24 mouse cellular contexts compared by ENCODE assay signal in genomic region chr2:150624926-150625325, GRCm38 (mm10). TPM values are rescaled to one million over a fixed set of nuclear protein-coding genes. Genes with fewer than 3 reads are reported as not detected.
"Had no signal": no experiment of that assay in that cellular context is flagged by ENCODE, and none has a peak within 500 bp of the region (broad histone marks: within the 10 kb centered on the region; RNA-seq: fewer than 3 reads in every experiment).

No protein-coding gene starts in this region.

- H3K9ac ChIP-seq: limb, embryonic 12.5 days; limb, embryonic 15.5 days; liver, embryonic 14.5 days; liver, postnatal 0 days; lung, embryonic 14.5 days; midbrain, embryonic 12.5 days; midbrain, embryonic 15.5 days; neural tube, embryonic 12.5 days; neural tube, embryonic 15.5 days; stomach, embryonic 15.5 days had no signal

- ATAC-seq: liver, postnatal 0 days; lung, postnatal 0 days; midbrain, embryonic 15.5 days had no signal

- H3K36me3 ChIP-seq: limb, embryonic 12.5 days; midbrain, embryonic 15.5 days; stomach, embryonic 15.5 days had no signal

- H3K4me1 ChIP-seq: limb, embryonic 15.5 days; midbrain, embryonic 12.5 days; midbrain, embryonic 15.5 days; neural tube, embryonic 12.5 days; neural tube, embryonic 15.5 days; stomach, embryonic 15.5 days had no signal

- H3K27ac ChIP-seq: kidney, postnatal 0 days; left cerebral cortex, adult 2 months; limb, embryonic 12.5 days; limb, embryonic 15.5 days; liver, embryonic 14.5 days; macrophage; midbrain, embryonic 12.5 days; midbrain, embryonic 15.5 days; neural tube, embryonic 12.5 days; neural tube, embryonic 15.5 days; stomach, embryonic 15.5 days had no signal

- H3K9me3 ChIP-seq: limb, embryonic 12.5 days; limb, embryonic 15.5 days; midbrain, embryonic 12.5 days; midbrain, embryonic 15.5 days; neural tube, embryonic 12.5 days; neural tube, embryonic 15.5 days; stomach, embryonic 15.5 days had no signal

- H3K27me3 ChIP-seq: limb, embryonic 12.5 days; limb, embryonic 15.5 days; midbrain, embryonic 12.5 days; midbrain, embryonic 15.5 days; neural tube, embryonic 12.5 days; neural tube, embryonic 15.5 days; stomach, embryonic 15.5 days had no signal

- H3K4me3 ChIP-seq: left cerebral cortex, adult 2 months; limb, embryonic 12.5 days; limb, embryonic 15.5 days; midbrain, embryonic 12.5 days; midbrain, embryonic 15.5 days; neural tube, embryonic 12.5 days; neural tube, embryonic 15.5 days; stomach, embryonic 15.5 days had no signal

- DNase-seq: kidney, postnatal 25 days; layer of hippocampus, postnatal 36 days; left cerebral cortex, postnatal 4 days; liver, postnatal 0 days; lung, embryonic 14.5 days; right cerebral cortex, adult 18-20 months; right cerebral cortex, postnatal 14 days; right cerebral cortex, postnatal 4 days; thymus, postnatal 25 days had no signal

- H3K4me2 ChIP-seq: limb, embryonic 12.5 days; limb, embryonic 15.5 days; liver, embryonic 11.5 days; lung, embryonic 14.5 days; midbrain, embryonic 12.5 days; midbrain, embryonic 15.5 days; neural tube, embryonic 12.5 days; neural tube, embryonic 15.5 days; stomach, embryonic 15.5 days had no signal

RNA-seq across cellular contexts. Expression of gene Cst7, which starts 54.7 kb away (rescaled TPM):
- total RNA-seq: layer of hippocampus, postnatal 10 days; layer of hippocampus, postnatal 36 days; left cerebral cortex, adult 2 months; left cerebral cortex, postnatal 14 days; left cerebral cortex, postnatal 4 days had no signal
- polyA plus RNA-seq: midbrain, embryonic 12.5 days had no signal
